Mouse (Mus musculus) erythroblast, embryonic 14.5 days (primary cell): ENCODE measurements around the gene Pdlim1.

Experiments
- GATA1 ChIP-seq: IDR thresholded peaks from 2 replicates; pipeline ENCODE4 v1.6.1; 2012; ENCODE audit warnings: low read length, inconsistent platforms, mixed read lengths
- TAL1 ChIP-seq: IDR thresholded peaks from 3 replicates; pipeline ENCODE4 v1.6.1; 2012; ENCODE audit warnings: low read length, inconsistent platforms, mixed read lengths

- TF ChIP-seq TAL1 (no peak), GATA1 (no peak)
These were observed 46.9 kb upstream of the Pdlim1 start for GRCm38 (mm10) chr19:40318511-40318910.
